Mouse (Mus musculus): ENCODE results near the gene Ggcx. TPM values are rescaled to one million over a fixed set of nuclear protein-coding genes. Genes with fewer than 3 reads are reported as not detected.
"Not testable (repeated sequence)": the region's sequence is repeated elsewhere in the genome, so short reads cannot be mapped to it uniquely, and the experiment has no call there.

Ggcx gene
- total RNA-seq, 2 experiments from 2014 or later, result 8.5 to 11.6 TPM

DNA sequence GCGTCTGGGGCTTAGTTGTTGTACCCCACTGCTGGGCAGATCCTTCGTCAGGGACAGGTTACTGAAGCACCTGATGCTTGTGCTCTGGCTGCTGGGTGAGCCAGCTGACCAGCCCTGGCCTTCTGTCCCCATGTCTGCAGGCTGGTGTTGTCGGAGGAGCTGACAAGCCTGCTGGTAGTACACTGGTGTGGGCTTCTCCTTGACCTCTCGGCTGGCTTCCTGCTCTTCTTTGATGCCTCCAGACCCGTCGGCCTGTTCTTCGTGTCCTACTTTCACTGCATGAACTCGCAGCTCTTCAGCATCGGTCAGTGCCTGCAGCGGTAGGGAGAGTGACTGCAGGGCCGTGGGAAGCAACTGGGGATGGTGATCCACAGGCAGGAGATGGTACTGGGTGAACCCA, 11.5 kb downstream of the Ggcx start:
- no peak for ATAC-seq (replicated peaks; ENCODE audit: poor library complexity)

GRCm38 (mm10) chr6:72428036-72428435, 13.9 kb downstream of the Ggcx start:
- ATAC-seq (replicated peaks; ENCODE audit: poor library complexity), result peak; percentile 83

DNA sequence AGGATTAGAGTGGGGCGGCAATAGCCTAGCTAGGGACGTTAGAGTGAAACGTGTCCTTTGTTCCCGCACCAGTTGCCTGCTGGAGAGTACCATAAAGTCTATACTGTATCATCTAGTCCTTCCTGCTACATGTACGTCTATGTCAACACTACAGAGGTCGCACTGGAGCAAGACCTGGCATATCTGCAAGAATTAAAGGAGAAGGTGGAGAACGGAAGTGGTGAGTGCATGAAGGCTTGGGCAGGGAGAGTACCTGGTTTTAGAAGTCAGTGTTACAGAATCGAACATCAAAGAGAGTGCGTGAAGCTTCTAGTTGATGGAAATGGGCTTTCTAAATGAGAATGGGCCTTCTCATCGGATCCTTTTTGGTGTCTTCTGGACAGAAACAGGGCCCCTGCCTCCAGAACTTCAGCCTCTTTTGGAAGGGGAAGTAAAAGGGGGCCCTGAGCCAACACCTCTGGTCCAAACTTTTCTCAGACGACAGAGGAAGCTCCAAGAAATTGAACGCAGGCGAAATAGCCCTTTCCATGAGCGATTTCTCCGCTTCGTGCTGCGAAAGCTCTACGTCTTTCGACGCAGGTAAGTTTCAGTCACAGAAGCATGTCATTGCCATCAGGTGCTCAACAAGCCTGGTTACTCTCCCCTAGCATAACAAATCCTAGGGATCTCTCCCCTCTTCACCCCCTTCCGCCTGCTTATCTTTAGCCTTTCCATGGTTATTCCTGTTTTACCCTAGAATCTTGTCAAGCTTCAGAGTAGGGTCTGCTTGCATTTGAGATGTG, 15.1 kb downstream of the Ggcx start:
- no peak for ATAC-seq (replicated peaks; ENCODE audit: poor library complexity)

- peak; percentile 18 for ATAC-seq (replicated peaks; ENCODE audit: poor library complexity)
Observed at GRCm38 (mm10) chr6:72430989-72431921, 17.1 kb downstream of the Ggcx start.

DNA sequence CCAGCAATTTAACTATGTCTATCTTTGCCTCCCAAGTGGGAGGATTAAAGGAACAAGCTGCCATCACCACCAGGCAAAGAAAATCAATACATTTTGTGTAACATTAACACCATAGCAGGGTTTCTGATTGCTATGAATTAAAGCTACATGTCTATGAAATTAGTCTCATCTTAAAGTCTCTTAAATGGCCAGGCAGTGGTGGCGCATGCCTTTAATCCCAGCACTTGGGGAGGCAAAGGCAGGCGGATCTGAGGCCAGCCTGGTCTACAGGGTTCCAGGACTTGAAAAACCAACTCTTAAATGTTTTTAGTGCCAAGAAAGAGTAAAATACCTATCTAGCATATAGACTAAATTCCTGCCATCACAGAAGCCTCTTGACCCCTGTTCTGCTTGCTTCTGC, 18.0 kb downstream of the Ggcx start:
- ATAC-seq (replicated peaks; ENCODE audit: poor library complexity), result no peak

DNA sequence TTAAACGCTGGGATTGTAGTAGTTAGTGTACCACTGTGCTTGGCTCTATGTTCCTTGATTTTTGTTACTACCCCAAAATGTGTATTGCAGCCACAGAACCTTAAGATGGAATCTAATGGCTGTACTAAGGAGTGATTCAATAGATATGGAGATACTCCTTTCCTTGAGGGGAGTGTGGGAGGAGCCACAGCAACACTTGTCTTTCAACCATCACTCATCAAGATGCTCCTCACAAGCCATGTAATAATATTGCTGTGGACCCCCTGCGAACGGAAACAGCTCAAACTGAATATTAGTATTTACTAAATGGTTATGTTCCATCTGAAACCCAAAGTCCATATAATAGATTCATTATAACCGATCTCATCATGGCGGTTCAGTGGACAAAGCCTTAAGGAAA, 24.1 kb downstream of the Ggcx start:
- no peak for ATAC-seq (replicated peaks; ENCODE audit: poor library complexity)

DNA sequence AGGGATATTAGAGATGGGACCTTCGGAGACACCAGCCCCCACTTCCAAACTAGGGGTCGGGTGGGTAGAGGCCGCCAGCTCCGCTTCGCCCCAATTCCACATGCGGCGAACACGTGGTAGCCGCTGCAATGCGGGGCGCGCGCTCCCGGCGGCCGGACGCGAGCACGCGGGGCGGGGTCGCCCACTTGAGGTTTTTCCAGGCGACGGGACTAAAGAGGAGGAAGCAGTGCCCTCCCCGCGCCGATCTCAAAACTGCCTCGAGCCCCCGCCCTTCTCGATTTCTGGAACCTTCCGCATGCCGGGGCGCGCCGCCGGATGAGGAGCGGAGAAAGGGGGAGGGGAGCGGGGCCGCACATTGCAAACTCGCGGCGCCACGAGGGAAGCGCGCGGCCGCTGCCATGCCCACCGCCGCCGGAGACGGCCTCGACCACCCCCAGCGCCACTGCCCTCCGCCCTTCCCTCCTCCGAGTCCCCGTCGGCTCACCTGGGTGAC, 24.8 kb downstream of the Ggcx start:
- ATAC-seq (replicated peaks; ENCODE audit: poor library complexity), result no peak

GRCm38 (mm10) chr6:72439355-72440185, 25.5 kb downstream of the Ggcx start, which contains the start of gene Mat2a:
Gene Mat2a (minus strand): TSS chr6:72439558.
- ATAC-seq (replicated peaks; ENCODE audit: poor library complexity), result peak; percentile 71

GRCm38 (mm10) chr6:72440186-72440990, 26.3 kb downstream of the Ggcx start:
- no peak for ATAC-seq (replicated peaks; ENCODE audit: poor library complexity)

GRCm38 (mm10) chr6:72442921-72443604, 29.0 kb downstream of the Ggcx start:
- ATAC-seq (replicated peaks; ENCODE audit: poor library complexity), result no peak

DNA sequence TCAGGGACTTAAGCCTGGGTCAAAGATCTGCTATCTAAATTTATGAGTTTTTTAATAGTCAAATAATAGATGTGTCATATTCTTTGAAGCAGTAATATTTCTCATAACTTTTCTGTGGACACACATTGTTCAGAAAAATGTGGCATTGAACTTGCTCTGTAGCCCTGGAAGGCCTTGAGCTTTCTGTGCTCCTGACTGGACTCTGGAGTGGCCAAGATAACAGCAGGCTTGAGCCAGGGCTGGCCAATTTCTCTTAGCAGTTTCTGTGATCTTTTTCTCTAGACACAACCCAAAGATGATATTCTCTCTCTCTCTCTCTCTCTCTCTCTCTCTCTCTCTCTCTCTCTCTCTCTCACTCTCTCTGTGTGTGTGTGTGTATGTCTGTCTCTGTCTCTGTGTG, 30.9 kb downstream of the Ggcx start:
- ATAC-seq (replicated peaks; ENCODE audit: poor library complexity), result no peak

DNA sequence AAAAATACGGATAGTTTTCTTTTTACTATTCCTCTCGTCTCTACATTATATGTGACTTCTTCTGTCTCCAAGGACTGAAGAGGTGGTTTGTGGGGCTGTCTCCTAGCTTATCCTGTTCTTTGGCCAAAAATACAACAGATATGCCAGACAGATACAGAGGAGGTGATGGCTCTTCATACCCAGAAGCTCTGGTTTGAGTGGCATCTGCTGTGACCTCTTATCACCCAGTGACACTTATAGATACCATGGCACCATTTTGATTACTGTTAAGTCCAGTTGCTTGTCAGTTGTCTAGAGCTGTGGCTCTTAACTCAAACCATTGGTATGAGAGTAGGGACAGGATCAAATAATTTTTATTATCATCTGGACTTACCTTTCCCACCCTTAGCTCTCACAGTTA, 33.4 kb downstream of the Ggcx start:
- ATAC-seq (replicated peaks; ENCODE audit: poor library complexity), result peak; percentile 57

- not testable (repeated sequence) for ATAC-seq (replicated peaks; ENCODE audit: poor library complexity)
Observed at GRCm38 (mm10) chr6:72451778-72452177, 37.7 kb downstream of the Ggcx start.

DNA sequence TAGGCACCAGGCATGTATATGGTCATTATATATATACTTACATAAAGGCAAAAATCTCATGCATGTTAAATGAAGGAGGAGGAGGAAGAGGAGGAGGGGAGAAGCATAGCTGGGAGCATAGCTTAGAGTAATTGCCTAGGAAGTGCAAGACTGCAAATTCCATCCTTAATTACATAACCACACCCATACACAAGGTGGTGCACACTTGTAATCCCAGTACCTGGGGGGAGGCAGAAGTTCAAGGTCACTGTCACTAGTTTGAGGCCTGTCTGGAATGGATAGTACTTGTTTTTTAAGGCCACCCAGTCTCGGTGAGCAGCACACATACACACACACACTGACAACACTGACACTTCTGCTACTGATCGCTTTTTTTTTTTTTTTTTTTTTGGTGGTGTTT, 38.2 kb downstream of the Ggcx start:
- ATAC-seq (replicated peaks; ENCODE audit: poor library complexity), result no peak

DNA sequence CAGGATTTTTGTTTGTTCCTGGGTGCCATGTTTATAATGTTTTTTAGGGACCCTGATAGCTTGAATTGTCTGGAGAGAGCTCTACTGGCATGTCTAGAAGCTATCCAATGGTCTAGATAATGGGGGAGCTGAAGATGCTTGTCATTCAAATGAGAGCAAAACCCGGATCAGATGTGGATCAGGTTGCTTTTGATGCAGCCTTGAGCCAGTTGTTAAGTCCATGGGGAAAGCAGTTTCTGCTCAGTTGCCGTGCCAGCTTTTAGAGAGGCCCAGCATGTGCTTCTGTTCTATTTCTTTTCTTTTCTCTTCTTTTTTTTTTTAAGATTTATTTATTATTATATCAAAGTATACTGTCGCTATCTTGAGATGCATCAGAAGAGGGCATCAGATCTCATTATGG, 39.5 kb downstream of the Ggcx start:
- ATAC-seq (replicated peaks; ENCODE audit: poor library complexity), result no peak

DNA sequence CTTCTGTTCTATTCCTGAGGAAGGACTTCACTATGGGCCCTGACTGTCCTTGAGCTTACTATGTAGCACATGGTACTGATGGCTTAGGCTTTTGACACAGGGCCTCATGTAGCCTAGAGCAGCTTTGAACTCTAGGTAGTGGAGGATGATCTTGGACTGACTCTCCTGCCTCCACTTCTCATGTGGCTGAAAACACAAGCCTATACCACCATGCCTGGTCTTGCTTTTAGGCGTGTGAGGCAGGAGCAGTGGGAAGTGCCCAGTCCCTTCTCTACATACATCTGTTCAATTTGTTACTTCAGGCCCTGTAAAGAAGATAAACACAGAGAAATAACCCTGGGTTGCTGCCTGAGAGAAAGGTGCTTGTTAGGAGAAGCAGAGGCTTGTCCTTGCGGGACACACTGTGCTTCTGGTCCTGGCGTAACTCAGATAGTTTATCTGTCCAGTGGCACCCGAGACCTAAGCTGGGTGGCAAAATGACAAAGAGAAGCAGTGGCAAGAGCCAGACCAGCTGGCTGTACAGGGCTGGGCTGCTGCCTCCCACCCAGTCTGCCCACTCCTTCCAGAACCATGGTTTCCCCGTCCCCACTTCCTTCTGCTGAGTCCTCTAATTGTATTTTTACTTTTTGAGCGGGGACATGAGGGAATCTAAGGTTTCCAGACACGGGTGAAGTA, 40.1 kb downstream of the Ggcx start:
- peak; percentile 96 for ATAC-seq (replicated peaks; ENCODE audit: poor library complexity)

- 0 out of 2 replicates have a peak, but pooled peaks have one; percentile 4 for ATAC-seq (replicated peaks; ENCODE audit: poor library complexity)
Observed at GRCm38 (mm10) chr6:72454833-72455373, 40.8 kb downstream of the Ggcx start.

- 0 out of 2 replicates have a peak, but pooled peaks have one; percentile 3 for ATAC-seq (replicated peaks; ENCODE audit: poor library complexity)
Observed at GRCm38 (mm10) chr6:72456567-72456966, 42.5 kb downstream of the Ggcx start.
